Mouse (Mus musculus) brain, embryonic 14.5 days (tissue): ENCODE results near the gene Pfdn6.

ENCODE experiments used
- CTCF ChIP-seq: fragments of 200-500 bp; IDR thresholded peaks from 2 replicates; pipeline ENCODE4 v1.5.1; 2012; ENCODE audit warnings: inconsistent platforms, mild to moderate bottlenecking, moderate library complexity, borderline replicate concordance; ENCODE audit not compliant: insufficient read depth, insufficient read length; ENCODE audit errors: extremely low read depth
- POLR2A ChIP-seq: fragments of 200-500 bp; IDR thresholded peaks from 2 replicates; pipeline ENCODE4 v1.6.1; 2012; ENCODE audit warnings: mild to moderate bottlenecking, inconsistent platforms, borderline replicate concordance; ENCODE audit not compliant: poor library complexity, insufficient read depth, insufficient read length, severe bottlenecking; ENCODE audit errors: extremely low read depth

DNA sequence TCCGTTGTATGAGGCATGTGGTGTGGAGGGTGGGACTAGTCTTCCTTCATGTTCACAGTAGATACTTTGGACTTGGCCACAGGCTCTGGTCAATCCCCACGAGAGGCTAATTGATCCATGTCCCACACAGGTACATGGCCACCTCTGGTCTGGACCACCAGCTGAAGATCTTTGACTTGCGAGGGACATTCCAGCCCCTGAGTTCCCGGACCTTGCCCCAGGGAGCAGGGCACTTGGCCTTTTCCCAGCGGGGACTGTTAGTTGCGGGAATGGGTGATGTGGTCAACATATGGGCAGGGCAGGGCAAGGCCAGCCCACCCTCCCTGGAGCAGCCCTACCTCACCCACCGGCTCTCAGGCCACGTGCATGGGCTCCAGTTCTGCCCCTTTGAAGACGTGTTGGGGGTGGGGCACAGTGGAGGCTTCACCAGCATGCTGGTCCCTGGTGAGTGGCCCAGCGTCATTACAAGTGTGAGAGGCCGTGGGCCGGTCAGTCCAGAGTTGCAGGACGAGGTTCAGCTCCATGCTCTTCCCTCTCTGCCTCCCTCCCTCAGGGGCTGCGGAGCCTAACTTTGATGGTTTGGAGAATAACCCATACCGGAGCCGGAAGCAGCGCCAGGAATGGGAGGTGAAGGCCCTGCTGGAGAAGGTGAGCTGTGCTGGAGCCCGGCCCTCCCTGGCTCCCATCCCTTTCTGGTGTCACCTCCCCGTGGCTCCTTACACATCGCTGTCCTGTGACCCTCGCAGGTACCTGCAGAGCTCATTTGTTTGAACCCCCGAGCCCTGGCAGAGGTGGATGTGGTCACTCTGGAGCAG lies 8.2 kb upstream of the Pfdn6 start:
- TF ChIP-seq CTCF (no peak), POLR2A (no peak)
